9 mouse cellular contexts compared by ENCODE assay signal in the genomic region with DNA sequence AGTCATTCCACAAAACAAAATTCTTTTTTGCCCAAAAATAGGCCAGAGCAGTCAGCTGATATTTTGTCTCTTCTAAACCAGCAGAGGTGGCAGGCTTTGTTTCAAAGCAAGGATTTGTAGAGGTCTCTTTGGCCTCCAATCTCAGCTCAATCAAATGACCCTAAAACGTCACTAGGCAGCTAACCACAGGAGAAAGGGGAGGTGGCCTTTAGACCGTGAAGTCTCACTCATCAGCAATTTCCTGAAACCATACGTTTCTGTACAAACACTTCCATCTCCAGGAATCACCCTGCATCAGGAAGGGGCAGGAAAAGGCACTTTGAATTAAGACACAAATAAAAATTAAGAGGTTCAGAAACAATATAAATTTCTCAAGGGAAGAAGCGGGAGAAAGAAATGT. TPM values are rescaled to one million over a fixed set of nuclear protein-coding genes. Genes with fewer than 3 reads are reported as not detected.
DNase-seq lines count a peak whose midpoint lies in the region; ATAC-seq and TF ChIP-seq lines count a peak whose summit lies in the region.
"Had no signal": no experiment of that assay in that cellular context is flagged by ENCODE, and none has a peak within 500 bp of the region (broad histone marks: within the 10 kb centered on the region; RNA-seq: fewer than 3 reads in every experiment).

No protein-coding gene starts in this region.

- TF ChIP-seq CTCF in forebrain, postnatal 0 days (IDR thresholded peaks at IDR 0.05; ENCODE audit: low read depth): no peak

- H3K27ac ChIP-seq in forebrain, postnatal 0 days (ENCODE audit: low read depth, low read length): peak overlapping the region; percentile 60
- peak overlapping the region; percentile 85 for H3K27ac ChIP-seq in midbrain, embryonic 10.5 days (replicated peaks)

- under 1% methylated on average over 4 of the region's 4 CpGs for WGBS in forebrain, postnatal 0 days
- 1% methylated on average over 4 of the region's 4 CpGs for WGBS in midbrain, embryonic 10.5 days

- ATAC-seq in forebrain, postnatal 0 days: peak; percentile 32

- peak; percentile 37 for DNase-seq in kidney, adult 11 months
- DNase-seq in kidney, adult 18-20 months: no peak
- DNase-seq in brain, adult 2 months (ENCODE audit: low read depth, low spot score): peak; percentile 62
- peak; percentile 51 for DNase-seq in forebrain, postnatal 0 days
- DNase-seq in kidney, postnatal 10 days: peak; percentile 22
- peak; percentile 36 for DNase-seq in midbrain, embryonic 10.5 days (ENCODE audit: low spot score)
- DNase-seq in layer of hippocampus, adult 8-10 months (ENCODE audit: low spot score in 2 of 2): no peak
- DNase-seq in cerebellum, postnatal 4 days (ENCODE audit: low spot score in 2 of 2): no peak

- H3K4me3 ChIP-seq in forebrain, postnatal 0 days (ENCODE audit: low read depth, low read length): peak overlapping the region; percentile 45
- H3K4me3 ChIP-seq in midbrain, embryonic 10.5 days: peak overlapping the region; percentile 58

- H3K4me2 ChIP-seq in forebrain, postnatal 0 days (ENCODE audit: low read depth): peak overlapping the region; percentile 57

- peak overlapping the region; percentile 62 for H3K9ac ChIP-seq in forebrain, postnatal 0 days

- H3K27me3 ChIP-seq in forebrain, postnatal 0 days (ENCODE audit: insufficient read depth, low read length): no peaks in the 10 kb centered on the region
- no peaks in the 10 kb centered on the region for H3K27me3 ChIP-seq in midbrain, embryonic 10.5 days (ENCODE audit: low read depth, poor library complexity, severe bottlenecking)

- peaks cover 6% of the 10 kb centered on the region; the same call in 1 of the 2 replicates for H3K4me1 ChIP-seq in forebrain, postnatal 0 days (ENCODE audit: insufficient read depth)
- peaks cover 23% of the 10 kb centered on the region for H3K4me1 ChIP-seq in midbrain, embryonic 10.5 days

- no peaks in the 10 kb centered on the region for H3K36me3 ChIP-seq in forebrain, postnatal 0 days (ENCODE audit: insufficient read depth)
- peaks cover 30% of the 10 kb centered on the region for H3K36me3 ChIP-seq in midbrain, embryonic 10.5 days

- no peaks in the 10 kb centered on the region for H3K9me3 ChIP-seq in forebrain, postnatal 0 days (ENCODE audit: low read length)
- H3K9me3 ChIP-seq in midbrain, embryonic 10.5 days (replicated peaks): no peaks in the 10 kb centered on the region

RNA-seq across cellular contexts. Expression of a gene that starts 0.5 kb away (rescaled TPM):
- total RNA-seq in forebrain, postnatal 0 days (2014; rRNA removed): 27.5 and 28.9 TPM in 2 replicates
- 19.5 and 27.4 TPM in 2 replicates for polyA plus RNA-seq in forebrain, postnatal 0 days (2015; fragmentation: Nextera tagmentation; extraction: Ambion mirVana)
- 75.5 and 81.0 TPM in 2 replicates for polyA plus RNA-seq in midbrain, embryonic 10.5 days (2016; fragmentation: Nextera tagmentation; extraction: Ambion mirVana)
- total RNA-seq in layer of hippocampus, adult 8-10 months (2022): 10 to 100 TPM; 15.8 to 24.7 (median 19.9) TPM

RNA-seq across cellular contexts. Expression of a gene that starts 11.9 kb away (rescaled TPM):
- total RNA-seq in forebrain, postnatal 0 days (2014; rRNA removed): not detected in 2 replicates
- polyA plus RNA-seq in forebrain, postnatal 0 days (2015; fragmentation: Nextera tagmentation; extraction: Ambion mirVana): not detected in 2 replicates
- not detected in 2 replicates for polyA plus RNA-seq in midbrain, embryonic 10.5 days (2016; fragmentation: Nextera tagmentation; extraction: Ambion mirVana)
- total RNA-seq in layer of hippocampus, adult 8-10 months (2022): not detected
- total RNA-seq: heart, adult 18-20 months had no signal

RNA-seq across cellular contexts. Expression of a gene that starts 15.2 kb away (rescaled TPM):
- 40.1 and 44.9 TPM in 2 replicates for total RNA-seq in forebrain, postnatal 0 days (2014; rRNA removed)
- 23.7 and 25.5 TPM in 2 replicates for polyA plus RNA-seq in forebrain, postnatal 0 days (2015; fragmentation: Nextera tagmentation; extraction: Ambion mirVana)
- polyA plus RNA-seq in midbrain, embryonic 10.5 days (2016; fragmentation: Nextera tagmentation; extraction: Ambion mirVana): 29.9 and 30.3 TPM in 2 replicates
- 10 to 100 TPM; 17.6 to 22.5 (median 19.0) TPM for total RNA-seq in layer of hippocampus, adult 8-10 months (2022)

RNA-seq across cellular contexts. Expression of a gene that starts 44.4 kb away (rescaled TPM):
- total RNA-seq in forebrain, postnatal 0 days (2014; rRNA removed): 2.4 and 4.6 TPM in 2 replicates
- 2.7 and 4.9 TPM in 2 replicates for polyA plus RNA-seq in forebrain, postnatal 0 days (2015; fragmentation: Nextera tagmentation; extraction: Ambion mirVana)
- 3.0 and 3.3 TPM in 2 replicates for polyA plus RNA-seq in midbrain, embryonic 10.5 days (2016; fragmentation: Nextera tagmentation; extraction: Ambion mirVana)
- total RNA-seq in layer of hippocampus, adult 8-10 months (2022): 1 to 10 TPM; 3.3 to 7.3 (median 4.7) TPM

Comparison
In these comparisons a context has a peak if more than half of its experiments do, and no peak if none do; other contexts are left out.
1. DNase-seq: peak in kidney, adult 11 months (single experiment), brain, adult 2 months (single experiment), forebrain, postnatal 0 days (single experiment), kidney, postnatal 10 days (single experiment) and midbrain, embryonic 10.5 days (single experiment); none in kidney, adult 18-20 months (single experiment), layer of hippocampus, adult 8-10 months (0 of 2) and cerebellum, postnatal 4 days (0 of 2).